Mouse (Mus musculus): ENCODE measurements at regions not wholly inside any gene's neighbourhood (a gene's known extent, or its start where the extent isn't known, plus 50 kb on each side); places are given as distances from the start of the nearest gene placed in this dataset.

DNA sequence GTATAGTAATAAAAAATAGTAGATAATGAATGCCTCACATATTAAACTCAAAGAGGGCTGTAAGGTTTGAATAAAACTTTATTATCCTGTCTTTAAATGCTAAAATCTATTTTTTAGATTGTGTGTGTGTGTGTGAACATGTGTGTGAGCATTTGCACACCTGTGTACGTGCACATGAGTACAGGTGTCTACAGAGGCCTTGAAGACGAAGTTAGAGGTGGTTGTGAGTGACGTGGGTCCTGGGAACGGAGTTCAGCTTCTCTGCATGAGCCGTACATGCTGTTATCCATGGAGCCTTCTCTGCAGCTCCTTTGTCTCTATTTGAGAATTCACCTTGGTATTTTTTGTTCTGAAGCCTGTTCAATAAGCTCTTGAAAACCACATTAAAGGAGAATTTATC lies 129.8 kb upstream of the Hmgn3 start:
- no peak for DNase-seq (ENCODE audit: low spot score in 2 of 2)

DNA sequence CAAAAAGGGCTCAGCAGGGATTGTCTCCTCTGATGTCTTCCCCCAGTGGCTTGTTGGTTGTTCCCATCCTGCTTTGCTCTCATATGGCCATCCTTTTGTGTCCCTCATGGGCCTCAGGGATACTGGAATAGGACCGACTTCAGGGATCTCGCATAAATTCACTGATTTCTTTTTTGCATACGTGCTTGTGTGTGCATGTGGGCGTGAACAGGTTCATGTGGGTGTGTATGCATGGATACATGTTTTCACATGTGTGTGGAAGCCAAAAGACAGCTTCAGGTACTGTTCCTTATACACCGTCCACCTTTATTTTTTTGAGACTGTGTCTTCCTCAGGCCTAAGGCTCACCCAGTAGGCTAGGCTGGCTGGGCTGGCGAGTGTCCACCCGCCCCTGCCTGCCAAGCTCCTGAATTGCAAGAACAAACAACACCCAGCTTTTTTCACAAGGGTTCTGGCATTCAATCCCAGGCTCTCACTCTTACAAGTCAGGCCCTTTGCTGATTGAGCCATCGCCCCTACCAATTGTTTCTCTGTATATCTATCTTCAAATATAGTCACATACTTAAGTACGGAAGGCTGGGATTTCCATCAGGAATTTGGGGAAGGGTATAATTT lies 127.0 kb upstream of the Hmgn3 start:
- DNase-seq (ENCODE audit: low spot score in 2 of 2) = no peak

DNA sequence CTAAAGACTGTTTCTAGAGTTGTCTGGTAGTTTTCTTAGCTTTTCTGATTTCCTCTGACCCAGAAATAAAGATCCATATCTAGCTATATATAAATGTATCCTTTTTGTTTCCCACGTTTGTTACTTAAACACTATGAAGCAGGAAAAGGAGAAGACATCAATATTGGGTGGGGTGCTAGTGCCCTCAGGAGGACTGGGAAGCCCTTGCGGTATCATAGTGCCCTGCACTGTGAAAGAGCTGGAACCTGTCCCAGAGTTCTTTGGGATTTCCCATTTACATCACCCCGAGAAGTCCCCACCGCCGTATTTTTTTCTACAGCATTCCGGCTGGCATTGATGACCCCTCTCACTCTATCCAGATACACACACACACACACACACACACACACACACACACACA lies 119.3 kb upstream of the Hmgn3 start:
- DNase-seq (ENCODE audit: low spot score in 2 of 2) = no peak

DNA sequence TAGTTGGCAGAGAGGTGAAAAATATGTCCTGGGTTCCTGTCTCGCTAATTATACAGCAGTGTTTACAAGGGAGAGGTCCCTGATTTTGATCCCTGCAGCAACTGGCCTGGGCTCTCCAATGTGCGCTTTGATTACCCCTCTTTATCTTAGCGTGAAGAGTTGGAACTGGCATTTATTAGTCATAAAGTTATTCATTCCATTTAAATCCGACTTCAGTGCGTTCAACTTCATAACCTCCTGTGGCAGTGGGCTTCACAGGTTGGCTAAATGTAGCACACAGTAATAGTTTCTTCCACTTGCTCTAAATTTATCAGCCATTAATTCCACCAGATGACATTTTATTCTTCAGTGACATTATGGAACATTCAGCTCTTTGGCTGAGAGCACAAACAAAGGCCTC lies 113.0 kb upstream of the Hmgn3 start:
- no peak for DNase-seq (ENCODE audit: low spot score in 2 of 2)

DNA sequence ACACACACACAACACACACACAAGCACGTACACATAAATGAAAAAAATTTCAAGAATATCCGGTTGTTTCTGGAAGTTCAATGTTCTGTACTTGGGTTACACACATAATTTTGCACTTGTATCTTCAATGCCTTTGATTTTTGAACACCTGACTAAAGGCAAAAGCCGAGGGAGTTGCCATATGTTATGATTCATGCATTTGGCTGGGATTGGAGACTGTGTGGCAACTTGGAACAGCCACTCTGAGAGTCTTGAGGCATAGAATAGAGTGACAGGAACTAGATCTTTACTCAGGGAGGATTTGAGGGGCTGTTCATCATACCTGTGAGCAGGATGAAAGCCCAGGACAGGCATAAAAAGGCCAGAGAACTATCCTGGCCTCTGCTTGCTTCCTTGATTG lies 112.5 kb upstream of the Hmgn3 start:
- DNase-seq (ENCODE audit: low spot score in 2 of 2) = no peak

DNA sequence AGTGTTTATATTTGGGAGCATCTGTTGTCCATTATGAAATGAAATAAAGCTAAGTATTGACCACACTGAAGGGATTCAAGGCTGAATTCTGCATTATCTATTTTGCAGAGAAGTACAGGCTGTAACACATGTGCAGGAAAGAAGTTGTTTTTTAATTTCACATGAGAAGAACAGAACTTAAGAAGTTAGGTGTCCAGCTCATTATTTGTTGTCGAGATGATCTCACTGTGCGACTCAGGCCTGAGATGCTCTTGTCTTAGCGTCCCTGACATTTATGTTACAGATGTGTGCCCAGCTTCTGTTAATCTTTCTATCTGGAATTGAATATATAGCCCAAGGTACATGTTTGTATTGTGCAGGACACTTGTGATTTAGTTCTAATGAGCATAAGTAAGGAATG lies 112.0 kb upstream of the Hmgn3 start:
- no peak for DNase-seq (ENCODE audit: low spot score in 2 of 2)

DNA sequence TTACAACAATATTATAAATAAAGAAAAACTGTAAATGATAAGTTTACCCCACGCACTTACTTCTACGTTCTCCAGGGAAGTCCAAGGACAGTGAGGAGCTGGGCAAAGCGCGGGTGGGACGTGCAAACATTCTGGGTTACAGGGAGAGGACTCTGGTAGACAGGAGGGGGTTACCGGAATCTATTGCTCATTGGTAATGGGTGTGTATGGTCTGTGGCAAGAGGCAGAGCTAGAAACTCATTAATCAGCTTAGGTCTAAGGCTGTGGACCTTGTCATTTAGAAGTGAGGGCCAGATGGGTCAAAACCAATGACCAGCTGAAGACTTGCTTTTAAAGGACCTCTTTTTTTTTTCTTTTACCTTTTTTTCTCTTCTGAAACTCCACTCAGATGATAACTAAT lies 107.9 kb upstream of the Hmgn3 start:
- DNase-seq (ENCODE audit: low spot score in 2 of 2) = no peak

DNA sequence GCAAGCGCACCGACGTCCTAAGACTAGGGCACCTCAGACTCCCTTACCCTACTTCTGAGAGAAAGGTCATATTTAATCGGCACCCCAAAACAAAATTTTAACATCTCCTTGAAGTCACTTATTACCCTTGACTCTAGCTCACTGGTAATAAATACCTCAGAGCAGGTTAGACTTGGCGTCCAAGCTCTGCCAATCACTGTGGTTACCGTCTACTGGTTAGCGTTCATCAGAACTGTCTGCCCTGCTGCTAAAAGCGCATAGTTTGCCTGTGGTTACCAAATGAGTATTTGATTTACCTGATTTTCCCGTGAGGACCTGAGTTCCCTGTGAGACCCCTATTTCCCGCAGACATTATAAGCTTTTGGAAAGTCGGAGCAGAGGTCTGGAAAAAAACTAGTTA lies 107.3 kb upstream of the Hmgn3 start:
- DNase-seq (ENCODE audit: low spot score in 2 of 2) = no peak

DNA sequence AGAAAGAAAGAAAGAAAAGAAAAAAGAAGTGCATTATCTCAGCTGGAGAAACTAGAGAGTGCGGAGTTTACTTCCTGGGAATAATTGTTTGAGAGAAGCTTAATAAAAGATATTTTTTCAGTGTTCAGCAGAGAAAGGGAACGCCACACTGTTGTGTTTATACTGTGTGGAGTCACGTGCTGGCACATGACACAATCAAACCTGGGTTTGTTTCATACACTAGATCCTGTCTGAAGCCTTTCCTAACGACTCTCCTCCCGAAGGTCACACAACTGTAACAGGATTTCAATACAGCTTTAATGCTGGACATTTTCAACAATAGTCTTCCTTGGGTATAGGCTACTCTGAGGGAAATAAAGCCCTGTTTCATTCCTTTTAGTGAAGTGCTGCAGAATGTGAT lies 105.3 kb upstream of the Hmgn3 start:
- no peak for DNase-seq (ENCODE audit: low spot score in 2 of 2)

DNA sequence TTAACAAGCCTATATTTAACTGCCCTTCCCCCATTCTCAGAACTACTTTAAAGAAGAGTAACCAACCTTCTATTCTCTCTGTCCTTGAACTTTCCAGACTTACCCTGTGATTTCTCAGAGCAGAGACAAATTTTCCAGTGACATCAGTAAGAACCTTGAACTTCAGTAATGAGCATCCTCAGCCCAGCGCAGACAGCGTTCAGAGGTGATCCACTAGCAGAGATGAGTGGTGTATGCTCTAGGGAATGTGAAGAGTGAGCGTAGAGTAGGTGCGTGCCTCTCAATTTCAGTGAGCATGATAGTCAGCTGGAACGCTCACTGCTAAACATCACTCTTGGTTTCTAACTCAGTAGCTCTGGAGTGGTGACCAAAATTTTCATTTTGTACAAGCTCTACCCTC lies 103.4 kb upstream of the Hmgn3 start:
- no peak for DNase-seq (ENCODE audit: low spot score in 2 of 2)

DNA sequence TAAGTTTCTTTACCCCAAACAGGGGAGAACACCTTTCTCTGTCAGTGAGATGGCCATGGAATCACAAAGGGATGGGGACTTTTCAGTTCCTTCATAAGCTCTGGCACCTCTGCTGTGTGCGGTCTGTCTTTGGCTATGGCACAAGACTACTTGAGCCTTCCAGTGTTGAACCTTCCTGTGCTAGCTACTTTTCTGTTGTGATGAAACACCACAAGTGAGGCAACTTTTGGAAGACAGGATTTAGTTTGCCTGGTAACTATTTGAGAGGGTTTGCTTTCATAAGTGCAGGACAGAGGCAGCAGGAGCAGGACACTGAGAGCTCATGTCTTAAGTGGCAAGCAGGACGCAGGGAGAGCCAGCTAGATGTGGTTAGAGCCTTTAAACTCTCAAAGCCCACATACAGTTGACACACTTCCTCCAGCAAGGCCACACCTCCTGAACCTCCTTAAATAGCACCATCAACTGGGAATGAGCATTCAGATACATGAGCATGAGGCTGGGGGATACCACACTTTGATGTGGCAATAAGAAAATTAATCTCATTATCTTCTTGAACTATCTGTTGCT lies 101.8 kb upstream of the Hmgn3 start:
- DNase-seq (ENCODE audit: low spot score in 2 of 2) = no peak

DNA sequence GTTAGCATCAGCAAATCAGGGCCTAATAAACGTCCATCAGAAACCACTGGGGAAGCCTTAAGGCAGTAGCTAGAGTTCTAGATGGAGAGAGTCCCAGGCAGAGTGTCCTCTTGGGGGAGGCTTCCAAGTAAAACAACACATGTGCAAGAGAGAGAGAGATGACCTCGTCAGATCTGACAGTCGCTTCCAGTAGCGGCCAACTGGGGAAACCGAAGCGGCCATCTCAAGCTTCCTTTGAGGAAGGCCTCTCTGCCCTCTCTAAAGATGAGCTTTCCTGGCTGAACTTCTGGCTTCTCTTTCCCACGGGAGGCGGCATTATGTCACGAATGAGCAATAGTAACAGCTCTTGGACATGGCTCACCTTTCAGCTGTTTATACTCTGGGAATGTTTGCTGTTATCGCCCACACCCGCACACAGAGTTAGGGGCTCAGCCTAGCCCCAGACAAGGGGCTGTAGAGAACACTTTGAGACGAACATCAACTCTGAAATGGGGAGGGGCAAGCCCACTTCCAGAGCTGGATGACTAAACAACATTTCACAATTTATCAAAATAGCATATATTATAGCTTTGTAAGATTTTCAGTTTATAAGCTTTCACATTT lies 100.7 kb upstream of the Hmgn3 start:
- DNase-seq (ENCODE audit: low spot score in 2 of 2) = peak in 1 of 2 experiments; percentile 8

DNA sequence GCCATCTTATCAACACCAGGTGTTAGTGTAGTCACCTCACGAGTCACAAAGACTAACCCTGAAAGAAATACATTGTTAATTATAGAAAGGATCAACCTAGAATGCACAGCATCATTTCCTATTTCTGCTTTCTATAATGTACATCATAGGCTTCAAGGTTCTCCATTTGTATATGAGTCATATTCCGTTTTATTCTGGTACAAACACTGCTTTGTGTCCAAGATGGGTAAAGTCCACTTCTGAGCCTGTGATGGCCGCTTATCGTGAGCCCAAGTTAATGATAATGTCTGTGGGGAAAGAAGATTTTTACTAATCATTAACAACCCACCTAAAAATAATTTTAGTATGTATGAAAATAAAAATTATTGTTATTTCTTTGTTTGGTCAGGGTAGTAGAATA lies 94.6 kb upstream of the Hmgn3 start:
- no peak for DNase-seq (ENCODE audit: low spot score in 2 of 2)

DNA sequence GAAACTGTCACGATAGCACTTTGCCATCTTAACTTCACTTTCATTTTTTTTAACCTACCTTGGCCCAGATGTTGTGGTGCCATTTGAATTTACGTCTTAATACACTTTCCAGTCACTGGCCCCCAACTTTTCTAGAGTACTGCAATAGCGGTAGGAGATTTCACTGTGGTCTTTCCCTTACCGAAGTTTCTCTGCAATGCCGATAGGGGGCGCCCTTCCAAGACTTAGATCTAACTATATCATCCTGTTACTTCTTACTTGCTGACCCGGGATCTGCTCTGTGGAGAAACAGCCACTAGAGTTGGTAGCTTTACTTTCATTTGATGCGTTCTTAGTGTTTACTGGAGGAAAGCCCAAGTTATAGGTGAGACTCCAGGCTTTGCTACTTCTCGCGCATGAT lies 92.6 kb upstream of the Hmgn3 start:
- no peak for DNase-seq (ENCODE audit: low spot score in 2 of 2)

DNA sequence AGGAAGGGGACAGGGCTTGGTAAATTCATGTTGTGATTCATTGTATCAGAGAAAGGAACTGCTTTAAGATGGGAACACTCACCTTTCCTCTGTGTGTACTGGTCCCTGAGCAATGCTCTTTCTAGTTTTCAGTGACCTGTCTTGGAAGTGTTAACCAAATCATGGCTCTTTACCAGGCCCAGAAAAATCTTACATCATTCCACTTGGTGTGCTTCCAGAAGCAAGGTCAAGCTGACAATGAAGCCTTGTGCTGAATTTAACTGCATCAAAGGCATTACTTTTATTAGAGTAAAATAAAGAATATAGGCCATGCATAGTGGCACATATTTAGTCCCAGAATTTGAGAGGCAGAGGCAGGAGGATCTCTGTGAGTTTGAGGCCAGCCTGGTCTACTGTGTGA lies 75.4 kb upstream of the Hmgn3 start:
- DNase-seq (ENCODE audit: low spot score in 2 of 2) = no peak

DNA sequence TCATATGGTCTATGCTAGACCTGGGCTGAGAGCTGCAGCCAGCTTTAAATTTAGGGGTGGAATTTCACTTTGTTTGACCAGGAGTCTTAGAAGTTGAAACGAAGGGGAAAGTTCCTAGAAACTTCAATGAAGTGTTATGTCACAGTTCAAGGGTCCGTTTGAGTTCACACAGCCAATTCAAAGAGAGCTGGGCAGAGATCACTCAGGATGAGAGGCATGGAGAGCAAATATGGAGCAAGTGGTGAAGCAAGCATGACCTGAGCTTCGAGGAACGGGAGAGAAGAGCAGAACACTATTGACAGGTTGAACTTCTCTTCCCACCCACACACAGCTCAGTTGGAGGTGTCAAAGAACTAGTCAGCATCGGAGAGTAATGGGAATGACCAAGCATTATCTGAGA lies 56.1 kb upstream of the Hmgn3 start:
- no peak for DNase-seq (ENCODE audit: low spot score in 2 of 2)

DNA sequence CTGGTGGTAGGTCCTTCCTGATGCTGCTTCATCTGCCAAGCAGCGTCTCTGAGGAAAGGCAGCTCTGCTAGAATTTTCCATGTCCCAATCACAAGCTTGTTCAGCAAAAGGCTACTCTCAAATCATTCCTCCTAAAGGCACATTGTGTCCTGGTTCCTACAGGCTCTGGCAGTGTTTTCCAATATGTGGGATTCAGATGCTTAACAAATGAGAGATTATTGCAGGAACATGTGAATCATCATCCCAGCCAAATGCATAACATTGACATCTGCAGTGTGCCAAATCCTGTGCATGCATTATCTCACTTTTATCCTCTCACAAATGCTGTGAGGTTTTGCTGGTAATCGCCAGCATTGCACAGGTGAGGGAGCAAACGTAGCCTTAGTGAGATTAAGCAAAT lies 53.3 kb upstream of the Hmgn3 start:
- DNase-seq (ENCODE audit: low spot score in 2 of 2) = no peak

DNA sequence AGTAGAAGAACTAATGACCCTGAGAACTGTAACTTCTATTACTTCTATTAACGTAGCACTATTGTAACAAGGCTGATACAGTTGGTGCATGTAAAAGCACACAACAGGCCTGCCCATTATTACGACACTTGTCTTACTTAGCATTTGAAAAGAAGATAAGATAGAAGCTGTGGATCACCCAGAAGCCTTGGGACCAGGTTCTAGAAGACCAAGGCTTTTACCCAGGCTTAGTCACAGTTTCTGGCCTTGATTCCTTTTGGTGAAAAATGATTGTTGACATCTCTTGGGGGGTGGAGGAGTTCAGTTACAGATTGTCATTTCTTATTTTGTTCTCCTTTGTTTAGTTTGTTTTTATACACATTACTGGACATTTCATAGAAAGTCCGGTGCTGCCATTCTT lies 52.7 kb upstream of the Hmgn3 start:
- DNase-seq (ENCODE audit: low spot score in 2 of 2) = no peak

DNA sequence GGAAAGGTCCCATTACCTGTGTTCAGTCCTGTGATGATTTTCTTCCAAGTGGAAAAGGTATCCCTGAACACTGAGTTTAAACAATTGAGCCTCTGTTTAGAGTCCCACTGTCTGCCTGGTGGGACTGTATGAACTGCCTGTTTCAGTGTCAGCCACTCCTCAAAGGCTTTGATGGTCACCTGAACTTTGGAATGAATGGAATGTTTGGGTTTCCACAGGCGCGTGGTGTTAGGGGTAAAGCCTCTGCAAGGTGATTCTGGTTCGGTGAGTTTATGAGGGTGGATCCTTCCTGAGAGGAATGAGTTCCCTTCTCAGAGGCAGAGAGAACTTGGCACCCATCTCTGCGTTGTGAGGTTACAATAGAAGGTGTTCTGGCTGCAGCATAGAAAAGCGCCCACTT lies 50.5 kb upstream of the Hmgn3 start:
- DNase-seq (ENCODE audit: low spot score in 2 of 2) = no peak
